ENCODE assay signal across 18 mouse cellular contexts in the genomic region with DNA sequence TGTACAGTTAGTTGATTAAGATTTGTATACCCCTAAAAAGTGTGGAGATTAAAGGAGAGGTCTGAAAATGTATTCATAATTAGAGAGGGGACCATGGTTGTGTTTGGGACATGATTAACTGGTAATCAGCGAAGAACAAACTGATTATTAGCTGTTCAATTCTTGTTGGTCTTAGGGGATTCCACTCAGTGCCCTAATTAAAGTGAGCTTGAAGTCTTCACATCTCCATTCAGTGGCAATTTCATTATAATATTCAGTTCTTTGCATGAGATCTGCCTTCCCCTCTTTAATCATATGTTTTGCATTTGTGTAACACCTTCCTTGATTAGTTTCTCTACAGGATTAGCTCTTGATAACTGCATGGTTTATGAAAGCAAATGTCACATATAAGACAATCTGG.
DNase-seq lines count a peak whose midpoint lies in the region; ATAC-seq and TF ChIP-seq lines count a peak whose summit lies in the region.
"Had no signal": no experiment of that assay in that cellular context is flagged by ENCODE, and none has a peak within 500 bp of the region (broad histone marks: within the 10 kb centered on the region; RNA-seq: fewer than 3 reads in every experiment).

No protein-coding gene starts in this region.

- H3K4me3 ChIP-seq in forebrain, embryonic 14.5 days (ENCODE audit: low read depth, low read length) = no peak overlapping the region
- no peak overlapping the region for H3K4me3 ChIP-seq in forebrain, embryonic 10.5 days
- no peak overlapping the region for H3K4me3 ChIP-seq in midbrain, embryonic 11.5 days (ENCODE audit: low read depth, low read length)
- H3K4me3 ChIP-seq in midbrain, postnatal 0 days (ENCODE audit: low read depth, low read length) = no peak overlapping the region
- H3K4me3 ChIP-seq in midbrain, embryonic 13.5 days (replicated peaks) = no peak overlapping the region
- H3K4me3 ChIP-seq: embryonic facial prominence, embryonic 12.5 days; heart, embryonic 10.5 days; intestine, embryonic 15.5 days had no signal

- WGBS in forebrain, embryonic 14.5 days = 25% methylated on average over 1 of the region's 1 CpGs
- 57% methylated on average over 1 of the region's 1 CpGs for WGBS in forebrain, embryonic 10.5 days
- WGBS in midbrain, embryonic 11.5 days = 82% methylated on average over 1 of the region's 1 CpGs
- WGBS in midbrain, postnatal 0 days = 47% methylated on average over 1 of the region's 1 CpGs
- 49% methylated on average over 1 of the region's 1 CpGs for WGBS in midbrain, embryonic 13.5 days

- intact Hi-C loops in gastrocnemius, postnatal 14 days (cut with DNase I; ENCODE audit: low total_unique reads) = no loop called here

- DNase-seq in forebrain, embryonic 14.5 days (ENCODE audit: low spot score) = peak; percentile 52
- DNase-seq in forebrain, embryonic 10.5 days (ENCODE audit: extremely low spot score, low spot score) = no peak
- no peak for DNase-seq in midbrain, embryonic 11.5 days (ENCODE audit: low spot score, missing footprints)
- DNase-seq in midbrain, postnatal 0 days (ENCODE audit: low spot score) = no peak
- peak; percentile 76 for DNase-seq in brain, embryonic 14.5 days (ENCODE audit: low read depth)
- no peak for DNase-seq in urinary bladder, adult 18-20 months (ENCODE audit: low spot score in 2 of 2)
- DNase-seq in gastrocnemius, postnatal 14 days = no peak
- DNase-seq: adrenal gland, postnatal 10 days; cerebellum, adult 11-12 months; cerebellum, adult 9-10 months; cerebellum, postnatal 25 days; heart, adult 18-20 months; heart, postnatal 10 days; heart, postnatal 4 days had no signal

- H3K27ac ChIP-seq in forebrain, embryonic 14.5 days (ENCODE audit: low read depth, low read length) = no peak overlapping the region
- no peak overlapping the region for H3K27ac ChIP-seq in forebrain, embryonic 10.5 days
- H3K27ac ChIP-seq in midbrain, embryonic 11.5 days (ENCODE audit: low read depth, low read length) = no peak overlapping the region
- no peak overlapping the region for H3K27ac ChIP-seq in midbrain, postnatal 0 days (ENCODE audit: low read depth, low read length)
- H3K27ac ChIP-seq in midbrain, embryonic 13.5 days = no peak overlapping the region
- H3K27ac ChIP-seq: embryonic facial prominence, embryonic 12.5 days; heart, embryonic 10.5 days; intestine, embryonic 15.5 days had no signal

- no peaks in the 10 kb centered on the region for H3K9me3 ChIP-seq in forebrain, embryonic 14.5 days (replicated peaks; ENCODE audit: control insufficient read depth, low read length)
- H3K9me3 ChIP-seq in forebrain, embryonic 10.5 days = no peaks in the 10 kb centered on the region
- H3K9me3 ChIP-seq in midbrain, embryonic 11.5 days (ENCODE audit: control insufficient read depth, low read length) = no peaks in the 10 kb centered on the region
- H3K9me3 ChIP-seq in midbrain, postnatal 0 days (ENCODE audit: low read length) = no peaks in the 10 kb centered on the region
- H3K9me3 ChIP-seq in midbrain, embryonic 13.5 days = no peaks in the 10 kb centered on the region
- H3K9me3 ChIP-seq: embryonic facial prominence, embryonic 12.5 days; intestine, embryonic 15.5 days had no signal

- no peaks in the 10 kb centered on the region for H3K36me3 ChIP-seq in forebrain, embryonic 14.5 days (ENCODE audit: control insufficient read depth, insufficient read depth, low read length)
- H3K36me3 ChIP-seq in forebrain, embryonic 10.5 days (replicated peaks) = no peaks in the 10 kb centered on the region
- H3K36me3 ChIP-seq in midbrain, embryonic 11.5 days (ENCODE audit: control insufficient read depth, insufficient read depth, low read length) = no peaks in the 10 kb centered on the region
- H3K36me3 ChIP-seq in midbrain, postnatal 0 days (ENCODE audit: insufficient read depth, low read length) = no peaks in the 10 kb centered on the region
- H3K36me3 ChIP-seq in midbrain, embryonic 13.5 days = no peaks in the 10 kb centered on the region
- H3K36me3 ChIP-seq: embryonic facial prominence, embryonic 12.5 days; heart, embryonic 10.5 days; intestine, embryonic 15.5 days had no signal

- ATAC-seq in forebrain, embryonic 14.5 days = peak; percentile 58
- peak; percentile 61 for ATAC-seq in midbrain, embryonic 11.5 days (ENCODE audit: low FRiP score)
- no peak for ATAC-seq in midbrain, postnatal 0 days (ENCODE audit: low FRiP score)
- ATAC-seq in midbrain, embryonic 13.5 days = peak; percentile 81
- ATAC-seq: intestine, embryonic 15.5 days had no signal

- no peak for TF ChIP-seq POLR2A in brain, embryonic 14.5 days (IDR thresholded peaks at IDR 0.05; ENCODE audit: borderline replicate concordance, extremely low read depth, insufficient read depth, insufficient read length, poor library complexity, severe bottlenecking)

- H3K4me2 ChIP-seq in forebrain, embryonic 14.5 days (ENCODE audit: low read length) = no peak overlapping the region
- no peak overlapping the region for H3K4me2 ChIP-seq in midbrain, embryonic 11.5 days
- no peak overlapping the region for H3K4me2 ChIP-seq in midbrain, postnatal 0 days (ENCODE audit: low read depth, low read length, poor library complexity, severe bottlenecking)
- no peak overlapping the region for H3K4me2 ChIP-seq in midbrain, embryonic 13.5 days (replicated peaks)
- H3K4me2 ChIP-seq: embryonic facial prominence, embryonic 12.5 days; intestine, embryonic 15.5 days had no signal

- H3K4me1 ChIP-seq in forebrain, embryonic 14.5 days (ENCODE audit: control insufficient read depth, insufficient read depth, low read length) = 0 out of 2 replicates have a peak, but pooled peaks cover 4% of the 10 kb centered on the region
- H3K4me1 ChIP-seq in forebrain, embryonic 10.5 days = peaks cover 13% of the 10 kb centered on the region
- no peaks in the 10 kb centered on the region for H3K4me1 ChIP-seq in midbrain, embryonic 11.5 days (ENCODE audit: control insufficient read depth, insufficient read depth, low read length)
- H3K4me1 ChIP-seq in midbrain, postnatal 0 days (ENCODE audit: insufficient read depth, low read length) = no peaks in the 10 kb centered on the region
- H3K4me1 ChIP-seq in midbrain, embryonic 13.5 days (replicated peaks) = no peaks in the 10 kb centered on the region
- H3K4me1 ChIP-seq: embryonic facial prominence, embryonic 12.5 days; heart, embryonic 10.5 days; intestine, embryonic 15.5 days had no signal

- no peak for TF ChIP-seq CTCF in midbrain, postnatal 0 days (IDR thresholded peaks at IDR 0.05)
- no peak for TF ChIP-seq CTCF in brain, embryonic 14.5 days (IDR thresholded peaks at IDR 0.05; ENCODE audit: borderline replicate concordance, extremely low read depth, insufficient read depth, insufficient read length)

- no peaks in the 10 kb centered on the region for H3K27me3 ChIP-seq in forebrain, embryonic 14.5 days (replicated peaks; ENCODE audit: control insufficient read depth, insufficient read depth, low read length)
- H3K27me3 ChIP-seq in forebrain, embryonic 10.5 days (ENCODE audit: poor library complexity, severe bottlenecking) = no peaks in the 10 kb centered on the region
- no peaks in the 10 kb centered on the region for H3K27me3 ChIP-seq in midbrain, embryonic 11.5 days (ENCODE audit: control insufficient read depth, insufficient read depth, low read length)
- no peaks in the 10 kb centered on the region for H3K27me3 ChIP-seq in midbrain, postnatal 0 days (ENCODE audit: insufficient read depth, low read length)
- H3K27me3 ChIP-seq in midbrain, embryonic 13.5 days = no peaks in the 10 kb centered on the region
- H3K27me3 ChIP-seq: embryonic facial prominence, embryonic 12.5 days; intestine, embryonic 15.5 days had no signal

- H3K9ac ChIP-seq in forebrain, embryonic 14.5 days (ENCODE audit: low read length) = no peak overlapping the region
- no peak overlapping the region for H3K9ac ChIP-seq in midbrain, embryonic 11.5 days (ENCODE audit: low read length)
- no peak overlapping the region for H3K9ac ChIP-seq in midbrain, postnatal 0 days (replicated peaks; ENCODE audit: low read length, poor library complexity, severe bottlenecking)
- no peak overlapping the region for H3K9ac ChIP-seq in midbrain, embryonic 13.5 days (replicated peaks)
- H3K9ac ChIP-seq: embryonic facial prominence, embryonic 12.5 days; intestine, embryonic 15.5 days had no signal

Comparison
In these comparisons a context has a peak if more than half of its experiments do, and no peak if none do; other contexts are left out.
1. DNase-seq: peak in forebrain, embryonic 14.5 days (single experiment) and brain, embryonic 14.5 days (single experiment); none in forebrain, embryonic 10.5 days (single experiment), midbrain, embryonic 11.5 days (single experiment), midbrain, postnatal 0 days (single experiment), urinary bladder, adult 18-20 months (0 of 2) and gastrocnemius, postnatal 14 days (single experiment).